Mouse (Mus musculus) CD8-positive naive resting alpha-beta T cell, adult 2 months (primary cell): ENCODE results near the gene Ptpn23.
"Not testable (repeated sequence)": the region's sequence is repeated elsewhere in the genome, so short reads cannot be mapped to it uniquely, and the experiment has no call there.

ENCODE experiments used
- DNase-seq, 2 experiments: peaks; one replicate each; pipeline ENCODE4 v3.0.0; 2022; ENCODE audit warnings: low read depth in 2 of 2, low spot score in 2 of 2

Gene Ptpn23

GRCm38 (mm10) chr9:110384369-110384929 is 23.6 kb downstream of the Ptpn23 start:
- DNase-seq, result no peak

- DNase-seq, result no peak
Measured at GRCm38 (mm10) chr9:110381292-110381691, 26.7 kb downstream of the Ptpn23 start.

GRCm38 (mm10) chr9:110380662-110381061 is 27.4 kb downstream of the Ptpn23 start:
- DNase-seq, result no peak

GRCm38 (mm10) chr9:110379361-110379760 is 28.7 kb downstream of the Ptpn23 start:
- DNase-seq, result no peak

- not testable (repeated sequence) for DNase-seq
Measured at GRCm38 (mm10) chr9:110377655-110378054, 30.4 kb downstream of the Ptpn23 start.

GRCm38 (mm10) chr9:110375668-110376067 is 32.3 kb downstream of the Ptpn23 start:
- no peak for DNase-seq

- no peak for DNase-seq
Measured at GRCm38 (mm10) chr9:110373871-110374270, 34.1 kb downstream of the Ptpn23 start.

GRCm38 (mm10) chr9:110369860-110370259 is 38.2 kb downstream of the Ptpn23 start:
- no peak for DNase-seq

- DNase-seq, result no peak
Measured at GRCm38 (mm10) chr9:110366746-110367145, 41.3 kb downstream of the Ptpn23 start.

GRCm38 (mm10) chr9:110362337-110362736 is 45.7 kb downstream of the Ptpn23 start:
- DNase-seq, result no peak

- no peak for DNase-seq
Measured at GRCm38 (mm10) chr9:110361299-110361698, 46.7 kb downstream of the Ptpn23 start.

- no peak for DNase-seq
Measured at GRCm38 (mm10) chr9:110358341-110358740, 49.7 kb downstream of the Ptpn23 start.

GRCm38 (mm10) chr9:110351932-110352632 is 55.9 kb downstream of the Ptpn23 start:
- no peak for DNase-seq

- no peak for DNase-seq
Measured at GRCm38 (mm10) chr9:110351350-110351749, 56.7 kb downstream of the Ptpn23 start.

GRCm38 (mm10) chr9:110350612-110351011 is 57.4 kb downstream of the Ptpn23 start:
- DNase-seq, result no peak

GRCm38 (mm10) chr9:110350188-110350587 is 57.8 kb downstream of the Ptpn23 start:
- no peak for DNase-seq

GRCm38 (mm10) chr9:110348899-110349298 is 59.1 kb downstream of the Ptpn23 start:
- DNase-seq, result no peak

GRCm38 (mm10) chr9:110345057-110345739 is 62.8 kb downstream of the Ptpn23 start:
- DNase-seq, result no peak

- no peak for DNase-seq
Measured at GRCm38 (mm10) chr9:110343805-110344204, 64.2 kb downstream of the Ptpn23 start.

- no peak for DNase-seq
Measured at GRCm38 (mm10) chr9:110342008-110342407, 66.0 kb downstream of the Ptpn23 start.

GRCm38 (mm10) chr9:110340037-110340750 is 67.8 kb downstream of the Ptpn23 start:
- DNase-seq, result no peak
